Mouse (Mus musculus): ENCODE results near the gene Crk.

Crk gene

DNA sequence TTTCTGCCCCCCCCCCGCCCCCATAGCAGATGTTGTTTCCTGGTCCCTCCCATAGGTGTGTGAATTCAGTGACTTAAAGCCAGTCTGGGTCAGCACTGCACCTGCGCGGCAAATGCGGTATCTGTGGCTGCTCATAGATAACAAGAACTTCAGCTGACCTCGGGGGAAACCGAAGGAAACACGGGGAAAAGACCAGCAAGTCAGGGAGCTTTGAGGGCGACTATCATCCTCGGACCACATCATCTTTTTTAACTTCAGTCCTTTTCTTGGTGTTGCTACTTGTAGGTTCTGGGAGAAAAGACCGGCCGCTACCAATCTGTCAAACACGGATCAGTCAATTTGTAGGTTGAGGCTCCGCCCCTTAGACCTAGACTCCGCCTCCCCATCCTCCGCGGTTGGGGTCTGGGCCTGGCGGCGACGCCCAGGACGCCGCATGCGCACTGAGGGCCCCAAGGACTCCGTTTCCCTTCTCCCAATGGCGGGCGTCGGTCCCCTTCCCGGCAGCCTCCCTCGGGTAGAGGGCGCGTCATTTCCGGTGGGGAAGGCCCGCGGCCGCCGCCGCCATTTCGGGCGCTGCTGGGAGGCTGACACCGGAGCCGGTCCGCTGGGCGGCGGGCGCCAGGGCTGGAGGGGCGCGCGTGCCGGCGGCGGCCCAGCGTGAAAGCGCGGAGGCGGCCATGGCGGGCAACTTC is at the start of gene Crk:
Gene Crk, plus strand, starts transcription at position 513 of the 692 bp plus-strand sequence.
- peak; percentile 94 to 97 for DNase-seq (ENCODE audit: low spot score in 2 of 2)

DNA sequence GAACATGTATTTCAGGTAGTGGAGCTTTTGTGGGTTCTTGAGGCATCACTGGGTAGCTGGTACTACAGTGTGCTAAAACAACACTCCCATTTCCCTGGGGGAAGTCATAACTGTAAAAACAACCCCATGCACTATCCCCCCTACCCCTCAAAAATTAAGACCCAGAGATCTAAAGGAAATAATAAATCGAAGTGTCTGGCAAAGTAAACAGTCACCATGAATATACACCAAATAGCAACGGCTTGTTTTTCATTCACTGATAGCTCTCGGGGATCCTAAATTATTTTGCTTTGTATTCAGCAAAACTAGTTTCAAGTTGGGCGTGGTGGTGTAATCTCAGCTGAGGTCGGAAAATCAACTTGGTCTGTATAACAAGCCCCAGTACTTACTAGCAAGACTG is 49.0 kb upstream of the Crk start:
- DNase-seq (ENCODE audit: low spot score in 2 of 2), result no peak

DNA sequence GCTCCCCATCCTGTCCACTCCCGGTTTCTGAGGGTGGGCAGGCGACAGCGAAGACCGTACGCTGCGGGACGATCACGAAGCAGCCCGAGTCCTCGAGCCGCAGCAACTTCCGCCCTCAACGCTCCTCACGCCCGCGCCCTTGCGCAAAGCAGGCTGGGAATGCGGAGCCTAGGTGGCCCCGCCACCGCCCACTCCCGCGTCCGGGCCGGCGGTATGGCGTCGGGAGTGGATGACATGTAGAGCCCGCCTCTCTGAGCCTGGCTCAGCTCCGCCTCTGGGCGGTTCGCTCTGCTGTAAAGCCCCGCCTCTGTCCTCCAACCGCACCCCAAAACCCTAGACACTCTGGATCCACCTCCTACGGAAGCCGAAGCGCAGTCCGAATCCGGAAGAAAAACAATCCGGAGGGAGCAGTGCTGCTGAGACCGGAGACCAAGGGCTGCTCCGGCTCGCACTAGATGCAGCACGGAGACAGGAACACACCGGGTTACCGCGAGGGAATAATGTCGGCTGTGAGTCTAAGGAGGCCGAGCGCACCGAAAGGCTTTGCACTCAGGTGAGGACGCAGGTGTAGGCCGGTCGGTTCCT is 48.3 kb upstream of the Crk start, which contains the start of gene Inpp5k:
Gene Inpp5k, plus strand, starts transcription at position 344 of the 585 bp plus-strand sequence.
- DNase-seq (ENCODE audit: low spot score in 2 of 2), result peak; percentile 94 to 95

DNA sequence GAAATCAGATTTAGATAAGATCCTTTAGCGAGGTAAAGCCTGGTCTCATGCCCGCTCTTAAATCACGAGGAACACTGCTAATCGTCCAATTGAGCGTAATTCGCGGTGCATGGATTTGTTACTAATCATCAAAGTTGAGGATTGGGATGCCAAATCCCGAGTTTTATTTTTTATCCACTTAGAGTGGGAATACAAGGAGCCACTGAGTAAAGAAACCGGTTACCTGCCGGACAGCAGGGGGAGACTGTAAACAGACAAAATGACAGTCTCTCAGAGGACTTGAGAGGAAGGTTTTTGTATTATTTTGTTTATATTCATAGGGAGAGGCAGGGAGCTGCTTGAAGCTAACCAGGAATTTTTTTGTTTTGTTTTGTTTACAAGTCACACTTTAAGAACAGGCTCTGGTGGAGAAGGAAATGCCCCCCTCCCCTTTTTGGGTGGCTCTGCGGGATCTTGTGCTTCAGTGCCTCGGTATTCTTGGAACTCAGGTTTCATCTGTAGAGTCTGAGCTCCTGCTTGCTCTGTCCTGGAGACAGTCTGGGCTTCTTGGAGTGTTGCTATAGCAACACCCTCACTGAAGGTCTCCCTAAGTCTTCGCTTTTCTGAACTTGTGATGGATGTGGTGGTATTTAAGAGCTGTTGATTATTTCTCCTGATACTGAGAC is 47.4 kb upstream of the Crk start:
- DNase-seq (ENCODE audit: low spot score in 2 of 2), result no peak

DNA sequence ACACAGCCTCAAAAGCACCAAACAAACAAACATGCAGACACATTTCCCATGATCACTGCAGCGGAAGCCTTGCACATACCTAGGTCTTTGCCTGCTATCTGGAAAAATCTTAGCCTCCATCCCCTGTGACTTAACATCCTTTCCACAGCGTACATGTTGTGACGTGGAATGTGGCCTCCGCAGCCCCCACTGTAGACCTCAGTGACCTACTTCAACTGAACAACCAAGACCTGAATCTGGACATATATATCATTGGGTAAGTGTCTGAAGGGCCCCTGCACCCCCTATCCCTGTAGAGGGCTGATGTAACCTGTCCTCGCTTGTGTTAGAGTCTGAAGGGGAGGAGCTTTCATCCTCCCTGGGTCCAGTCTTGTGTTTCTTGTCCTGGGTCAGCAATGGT is 46.1 kb upstream of the Crk start:
- DNase-seq (ENCODE audit: low spot score in 2 of 2), result no peak

DNA sequence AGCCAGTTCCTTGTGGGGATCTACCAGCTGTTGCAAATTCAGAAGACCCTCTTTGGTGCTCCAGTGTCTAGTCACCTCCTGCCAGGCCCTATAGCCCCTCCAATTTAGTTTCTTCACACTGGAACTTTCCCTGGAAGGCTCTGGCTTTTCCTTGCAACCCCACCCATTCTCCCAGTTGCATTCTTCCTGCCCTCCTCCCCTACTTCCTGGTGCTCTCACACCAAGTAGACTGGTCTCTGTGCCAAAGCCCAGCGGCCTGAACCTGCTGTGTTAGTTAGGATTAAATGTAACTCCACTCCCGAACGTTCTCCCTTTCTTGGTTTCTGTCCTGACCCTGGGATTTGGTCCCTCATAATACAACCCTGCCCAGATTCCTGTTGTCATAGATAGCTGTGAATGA is 44.3 kb upstream of the Crk start:
- no peak for DNase-seq (ENCODE audit: low spot score in 2 of 2)

DNA sequence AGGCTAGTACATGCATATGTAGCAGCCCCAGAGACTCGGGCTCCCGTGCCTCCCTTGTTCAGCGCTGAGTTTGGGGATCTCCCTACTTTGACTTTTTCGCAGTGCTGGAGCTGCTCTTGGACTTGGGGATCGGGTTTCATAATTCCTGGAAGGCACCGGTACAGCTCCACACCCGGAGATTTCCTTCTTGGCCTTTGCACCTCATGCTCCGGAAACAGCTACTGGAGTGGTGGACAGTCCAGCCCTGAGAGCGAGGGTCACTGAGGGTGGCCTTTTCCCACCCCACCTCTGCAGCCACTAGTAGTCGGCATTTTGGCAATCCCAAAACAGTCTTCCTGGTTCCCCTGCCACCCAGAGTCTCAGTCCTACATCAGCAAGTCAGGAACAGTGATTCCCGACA is 43.7 kb upstream of the Crk start:
- no peak for DNase-seq (ENCODE audit: low spot score in 2 of 2)

DNA sequence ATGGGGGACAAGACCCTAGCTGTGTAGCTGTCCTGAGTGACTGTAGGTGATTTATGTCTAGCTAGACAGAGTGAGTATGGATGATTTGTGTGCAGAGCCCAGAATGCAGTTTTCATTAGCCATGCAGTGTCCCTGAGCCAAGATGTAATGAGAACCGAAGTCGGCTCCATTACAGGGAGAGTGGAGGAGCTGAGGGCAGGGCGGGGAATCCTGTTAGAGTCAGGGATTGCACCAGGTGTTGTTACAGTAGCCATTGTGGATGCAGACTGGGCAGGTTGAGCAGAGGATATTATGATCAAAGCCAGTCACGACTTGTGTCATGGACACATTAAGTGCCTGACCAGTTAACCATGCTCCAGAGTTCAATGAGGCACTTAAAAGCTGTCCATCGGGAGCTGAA is 35.7 kb upstream of the Crk start:
- no peak for DNase-seq (ENCODE audit: low spot score in 2 of 2)

DNA sequence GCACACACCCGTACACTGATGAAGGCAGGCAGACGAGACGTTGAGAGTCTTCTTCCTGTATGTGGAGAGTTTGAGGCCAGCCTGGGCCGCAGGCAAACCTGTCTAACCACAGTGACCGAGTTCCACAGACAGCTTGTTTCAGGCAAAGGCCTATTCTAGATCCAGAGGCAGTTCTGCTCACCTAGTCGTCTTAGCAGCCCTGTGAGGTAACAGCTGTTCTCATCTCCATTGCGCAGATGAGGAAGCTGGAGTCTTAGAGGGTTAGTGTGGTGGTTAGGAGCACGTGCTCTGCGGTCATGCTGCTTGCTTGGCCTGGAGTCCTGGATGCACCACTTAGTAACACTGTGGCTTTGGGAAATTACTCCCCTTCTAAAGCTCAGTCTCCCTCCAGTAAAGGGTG is 34.4 kb upstream of the Crk start:
- DNase-seq (ENCODE audit: low spot score in 2 of 2), result no peak

DNA sequence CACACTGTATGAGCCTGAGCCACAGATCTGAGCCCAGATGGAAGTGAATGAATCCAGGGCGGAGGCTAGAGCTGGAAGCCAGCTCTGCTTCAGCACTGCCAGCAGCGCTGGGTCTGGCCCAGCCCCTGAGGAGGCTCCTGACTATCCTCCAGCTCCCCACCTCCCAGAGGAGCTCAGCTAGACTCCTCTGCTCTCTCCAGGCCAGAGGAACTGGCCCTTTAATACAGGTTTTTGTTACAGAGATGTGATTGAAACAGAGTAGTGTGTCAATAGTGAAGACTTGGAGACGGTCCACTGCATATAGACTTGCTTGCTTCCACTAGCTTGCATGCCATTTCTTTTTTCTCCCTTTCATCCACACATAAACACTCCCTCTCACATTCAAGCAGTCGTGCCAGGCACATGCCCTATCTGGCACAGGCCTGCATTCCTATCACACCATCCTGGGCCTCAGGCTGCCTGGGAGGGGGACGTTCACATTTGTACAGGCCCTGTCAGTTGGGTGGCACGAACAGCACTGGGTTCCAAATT is 31.3 kb upstream of the Crk start:
- no peak for DNase-seq (ENCODE audit: low spot score in 2 of 2)

DNA sequence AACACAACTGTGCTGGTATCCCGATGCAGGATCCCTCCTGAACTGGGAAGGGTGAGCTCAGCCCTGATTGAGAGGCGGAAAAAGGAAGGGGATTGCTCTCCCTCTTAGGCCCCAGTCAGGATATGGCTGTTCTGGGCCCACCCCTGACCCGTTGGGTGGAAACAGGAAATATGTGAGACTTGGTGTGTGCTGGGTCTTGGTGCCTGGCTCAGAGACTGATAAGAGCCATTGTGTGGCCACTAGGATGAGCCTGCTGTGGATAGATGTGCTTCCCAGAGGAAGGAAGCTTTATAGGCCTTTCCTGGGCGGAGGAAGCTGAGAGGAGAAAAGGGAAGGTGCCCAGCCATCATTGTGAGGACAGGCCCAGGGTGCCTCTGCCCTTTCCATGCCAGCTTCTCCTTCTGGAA is 29.9 kb upstream of the Crk start:
- DNase-seq (ENCODE audit: low spot score in 2 of 2), result no peak

DNA sequence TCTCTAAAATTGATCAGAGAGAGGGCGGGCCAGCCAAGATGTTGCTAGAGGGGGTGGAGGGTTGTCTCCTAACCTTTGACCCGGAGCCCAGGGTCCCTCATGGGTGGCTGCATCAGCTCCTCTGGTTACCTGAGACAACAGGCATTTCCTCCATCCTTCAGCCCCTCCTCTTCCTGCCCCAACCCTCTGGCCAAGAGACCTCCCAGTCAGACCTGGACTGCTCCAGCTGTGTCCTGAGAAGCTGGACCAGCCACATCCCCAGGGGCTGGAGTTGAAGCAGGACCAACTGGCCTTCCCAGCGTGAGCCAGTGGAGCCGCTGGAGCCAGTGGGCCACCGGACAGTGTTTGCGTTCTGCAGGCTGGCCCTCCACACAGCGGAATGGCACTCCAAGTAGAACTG is 28.7 kb upstream of the Crk start, which contains the start of gene Myo1c:
Gene Myo1c, plus strand, starts transcription at position 194 of the 400 bp plus-strand sequence.
- no peak for DNase-seq (ENCODE audit: low spot score in 2 of 2)

DNA sequence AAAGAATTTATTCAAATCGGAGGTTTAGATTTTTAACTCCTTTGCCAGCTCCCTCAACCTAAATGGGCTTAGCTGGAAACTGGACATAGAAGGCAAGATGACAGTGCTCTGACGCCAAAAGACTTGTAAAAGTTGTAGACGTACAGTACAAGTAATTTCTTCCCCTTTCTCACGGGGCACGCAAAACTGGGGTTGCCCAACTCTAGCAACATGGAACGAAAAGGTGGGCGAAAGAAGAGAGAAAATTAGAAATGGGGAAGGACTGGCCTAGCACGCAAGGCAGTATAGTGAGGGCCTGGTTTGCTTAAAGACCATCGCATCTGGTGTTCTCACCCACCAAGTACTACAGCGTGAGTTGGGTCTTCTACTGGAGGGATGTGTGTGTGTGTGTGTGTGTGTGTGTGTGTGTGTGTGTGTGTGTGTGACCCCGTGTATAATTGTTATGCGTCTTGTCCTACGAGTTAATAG is 28.1 kb upstream of the Crk start:
- no peak for DNase-seq (ENCODE audit: low spot score in 2 of 2)

DNA sequence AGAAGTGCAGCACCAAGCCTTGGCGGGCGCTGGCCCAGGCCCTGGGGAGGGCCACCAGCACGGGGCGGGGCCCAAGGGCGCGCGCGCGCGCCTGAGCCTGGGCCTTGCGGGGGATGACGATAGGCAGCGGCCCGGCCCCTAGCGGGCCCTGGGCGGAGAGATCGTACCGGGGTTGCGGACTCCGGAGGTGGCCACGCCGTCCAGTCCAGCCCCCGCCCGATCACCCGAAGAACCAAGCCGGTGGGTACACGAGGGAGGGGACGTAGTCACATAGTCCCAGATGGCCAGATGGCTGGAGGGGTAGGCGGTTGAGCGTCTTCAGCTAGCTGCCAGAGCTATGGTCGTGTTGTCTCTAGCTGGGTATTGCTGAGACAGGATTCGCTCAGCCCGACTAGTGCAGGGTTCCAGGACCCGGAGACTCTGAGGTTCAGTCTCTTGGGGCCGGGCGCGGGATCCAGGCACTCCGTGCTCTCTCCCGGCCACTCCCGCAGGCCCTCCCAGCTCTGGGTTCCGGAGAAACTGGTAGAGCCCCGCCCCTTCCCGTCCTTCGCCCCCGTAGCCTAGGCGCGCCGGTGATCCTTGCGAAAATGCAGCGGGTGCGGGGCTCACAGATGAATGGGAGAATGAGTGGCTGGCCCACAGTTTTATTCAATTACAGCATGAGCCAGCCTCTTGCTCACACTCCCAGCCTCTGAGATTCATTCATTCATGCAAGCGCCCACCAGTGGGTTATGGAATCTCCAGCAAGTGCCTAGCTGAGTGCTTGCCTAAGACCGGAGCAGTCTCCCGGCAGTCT is 27.4 kb upstream of the Crk start:
- peak; percentile 58 to 71 for DNase-seq (ENCODE audit: low spot score in 2 of 2)

DNA sequence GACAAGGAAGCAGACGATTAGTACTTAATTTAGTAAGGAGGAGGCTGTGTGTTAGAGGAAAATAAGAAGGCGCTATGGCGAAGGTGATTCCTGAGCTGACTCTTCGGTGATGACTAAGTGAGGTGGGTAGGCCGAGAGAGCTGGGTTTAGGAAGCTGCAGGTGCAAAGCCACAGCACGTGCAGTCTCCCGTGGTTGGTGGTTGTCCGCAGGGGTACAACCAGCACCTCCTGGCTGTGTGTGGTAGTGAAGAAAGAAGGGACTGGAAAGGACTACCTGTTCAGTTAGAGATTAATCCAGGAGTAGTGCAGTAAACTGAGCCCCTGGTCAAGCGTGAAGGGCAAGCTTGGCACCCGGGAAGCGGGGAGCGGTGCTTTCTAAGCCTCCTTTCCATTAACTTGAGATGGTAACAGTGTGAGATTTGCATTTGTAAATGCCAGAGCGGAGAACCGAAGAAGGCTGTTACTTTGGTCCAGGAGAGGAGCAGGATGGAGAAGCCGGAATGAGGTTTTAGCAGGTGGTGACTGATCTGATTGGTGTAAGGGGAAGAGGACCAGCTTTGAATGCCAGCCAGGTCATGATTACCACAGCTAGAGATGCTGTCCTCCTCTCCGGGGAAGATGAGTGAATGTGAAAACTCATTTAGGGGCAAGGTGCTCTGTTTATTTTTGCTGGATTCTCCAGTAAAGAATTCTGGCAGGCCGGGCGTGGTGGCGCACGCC is 26.7 kb upstream of the Crk start:
- DNase-seq (ENCODE audit: low spot score in 2 of 2), result no peak

DNA sequence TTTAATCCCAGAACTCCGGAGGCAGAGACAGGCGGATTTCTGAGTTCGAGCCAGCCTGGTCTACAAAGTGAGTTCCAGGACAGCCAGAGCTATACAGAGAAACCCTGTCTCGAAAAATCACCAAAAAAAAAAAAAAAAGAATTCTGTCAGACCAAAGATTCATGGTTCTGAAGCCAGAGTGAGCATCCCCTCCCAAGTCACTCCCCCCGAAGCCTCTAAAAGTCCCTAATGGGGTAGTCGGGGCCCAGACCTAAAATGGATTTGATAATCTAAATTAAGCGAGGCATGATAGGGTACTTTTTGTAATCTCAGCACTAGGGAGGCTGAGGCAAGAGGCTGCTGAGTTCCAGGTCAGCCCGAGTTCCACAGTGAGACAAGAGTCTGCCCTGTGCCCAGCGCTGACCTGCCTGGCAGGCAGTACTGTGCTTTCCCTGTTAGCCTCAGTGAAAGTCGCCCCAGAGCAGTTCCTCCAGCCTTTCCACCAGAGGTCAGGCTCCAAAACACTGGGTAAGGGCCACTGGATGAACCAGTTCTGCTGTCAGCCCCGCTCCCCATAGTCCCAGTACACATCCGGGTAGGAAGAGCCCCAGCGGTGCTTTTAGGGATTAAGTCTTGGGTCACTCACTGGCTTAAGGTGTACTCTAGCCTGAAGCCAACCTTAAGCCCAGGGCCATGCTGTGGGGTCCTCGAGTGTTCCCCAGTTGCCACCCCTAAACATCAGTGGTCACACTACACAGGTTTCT is 25.9 kb upstream of the Crk start:
- DNase-seq (ENCODE audit: low spot score in 2 of 2), result no peak

DNA sequence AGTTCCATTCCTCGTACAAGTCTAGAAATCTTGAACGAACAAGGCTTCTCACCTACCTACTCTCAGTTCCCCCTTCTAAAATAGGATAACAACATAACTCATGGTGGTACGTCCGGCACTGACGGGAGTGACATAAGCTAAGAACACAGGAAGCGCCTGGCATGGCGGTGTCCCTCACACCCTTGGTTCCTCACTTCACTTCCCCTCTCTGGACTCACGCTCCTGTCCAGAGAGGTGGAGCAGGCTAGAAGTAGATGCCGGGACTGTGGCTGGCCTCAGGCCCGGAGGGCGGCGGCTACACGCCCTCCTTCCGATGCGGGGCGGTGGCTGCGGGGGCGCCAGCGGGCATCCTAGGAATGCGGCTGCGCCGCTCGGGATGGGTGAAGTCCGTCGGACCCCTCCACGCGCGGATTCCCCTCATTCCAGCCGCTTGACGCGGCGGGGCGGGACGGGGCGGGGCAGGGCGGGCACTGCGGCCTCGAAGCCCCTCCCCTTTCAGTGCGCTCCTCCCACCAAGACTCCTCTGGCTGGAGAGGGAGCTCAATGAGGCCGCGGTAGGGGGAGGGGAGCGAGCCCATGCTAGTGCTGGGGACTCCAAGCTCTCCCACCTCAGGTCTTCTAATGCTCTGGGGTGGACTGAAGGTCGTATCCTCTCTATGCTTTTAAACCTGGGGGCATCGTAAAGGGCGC is 25.1 kb upstream of the Crk start:
- peak; percentile 60 to 66 for DNase-seq (ENCODE audit: low spot score in 2 of 2)

DNA sequence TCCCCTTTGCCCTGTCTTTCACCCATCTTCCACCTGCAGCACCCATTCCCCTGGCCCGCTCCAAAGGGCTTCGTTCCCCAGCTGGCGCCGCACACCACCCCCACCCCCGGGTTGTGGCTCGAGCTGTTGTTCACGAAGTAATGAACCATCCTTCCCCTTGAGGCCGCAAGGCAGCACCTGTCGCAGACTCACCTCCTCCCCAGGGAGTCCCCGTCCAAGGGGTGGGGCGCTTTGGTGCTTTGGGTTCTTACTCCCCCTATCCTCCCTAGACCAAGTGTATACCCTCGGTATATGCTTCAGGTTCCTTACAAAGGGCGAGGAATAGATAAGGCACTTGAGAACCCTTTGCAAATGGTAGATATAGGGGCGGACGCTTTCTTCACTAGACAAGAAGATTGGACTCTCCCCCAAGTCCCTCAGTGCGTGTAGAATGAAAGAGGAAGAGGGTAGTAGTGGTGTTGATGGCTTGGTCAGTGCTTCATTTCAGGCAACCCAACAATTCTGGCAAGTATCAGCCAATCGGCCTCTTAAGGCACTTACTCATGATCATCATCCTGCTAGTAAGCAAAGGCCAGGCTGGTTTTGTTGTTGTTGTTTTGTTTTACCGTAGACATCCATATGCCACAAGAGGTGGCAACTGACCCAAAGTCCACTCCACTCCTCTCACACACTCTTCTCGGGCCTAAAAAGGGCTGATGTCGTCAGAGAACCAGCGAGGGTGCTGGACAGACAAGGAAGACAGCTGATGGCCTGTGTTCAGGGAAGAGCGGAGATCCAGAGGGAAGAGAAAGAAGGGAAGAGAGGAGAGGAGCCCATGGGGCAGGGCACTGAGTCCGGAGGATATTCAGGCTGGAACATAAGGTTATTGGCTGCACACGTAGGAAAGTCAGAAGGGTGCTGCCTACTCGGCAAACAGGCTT is 24.3 kb upstream of the Crk start:
- no peak for DNase-seq (ENCODE audit: low spot score in 2 of 2)
